ENCODE assay signal across 9 mouse cellular contexts in genomic region chr13:12072112-12072511, GRCm38 (mm10). TPM values are rescaled to one million over a fixed set of nuclear protein-coding genes. Genes with fewer than 3 reads are reported as not detected.
DNase-seq lines count a peak whose midpoint lies in the region; ATAC-seq lines count a peak whose summit lies in the region.
"Had no signal": no experiment of that assay in that cellular context is flagged by ENCODE, and none has a peak within 500 bp of the region (broad histone marks: within the 10 kb centered on the region; RNA-seq: fewer than 3 reads in every experiment).

No protein-coding gene starts in this region.

- no peak overlapping the region for H3K27ac ChIP-seq in limb, embryonic 12.5 days
- no peak overlapping the region for H3K27ac ChIP-seq in limb, embryonic 10.5 days
- peak overlapping the region; percentile 90 for H3K27ac ChIP-seq in brown adipose tissue, adult 24 weeks (replicated peaks; ENCODE audit: low read depth, low read length)
- no peak overlapping the region for H3K27ac ChIP-seq in midbrain, embryonic 12.5 days (replicated peaks)

- H3K9ac ChIP-seq in limb, embryonic 12.5 days (replicated peaks) = no peak overlapping the region
- no peak overlapping the region for H3K9ac ChIP-seq in midbrain, embryonic 12.5 days (replicated peaks)

- H3K4me1 ChIP-seq in limb, embryonic 12.5 days (replicated peaks) = peaks cover 11% of the 10 kb centered on the region
- H3K4me1 ChIP-seq in limb, embryonic 10.5 days = peaks cover 10% of the 10 kb centered on the region; the same call in 1 of the 2 replicates
- peaks cover 3% of the 10 kb centered on the region; the same call in 1 of the 2 replicates for H3K4me1 ChIP-seq in brown adipose tissue, adult 24 weeks (ENCODE audit: control insufficient read depth, insufficient read depth, insufficient read length, low read length)
- H3K4me1 ChIP-seq in midbrain, embryonic 12.5 days = peaks cover 11% of the 10 kb centered on the region

- H3K27me3 ChIP-seq in limb, embryonic 12.5 days = no peaks in the 10 kb centered on the region
- H3K27me3 ChIP-seq in limb, embryonic 10.5 days (ENCODE audit: low read depth, poor library complexity, severe bottlenecking) = no peaks in the 10 kb centered on the region
- H3K27me3 ChIP-seq in midbrain, embryonic 12.5 days = no peaks in the 10 kb centered on the region; the same call in 1 of the 2 replicates

- ATAC-seq in limb, embryonic 12.5 days (ENCODE audit: insufficient number of reproducible peaks, insufficient read depth, low FRiP score, low TSS enrichment, low read depth) = 0 out of 2 replicates have a peak, but pooled peaks have one; percentile 35
- peak; percentile 62 for ATAC-seq in midbrain, embryonic 12.5 days (ENCODE audit: low FRiP score, low read depth)

- WGBS in limb, embryonic 12.5 days = 27% methylated on average over 3 of the region's 3 CpGs
- WGBS in limb, embryonic 10.5 days = 53% methylated on average over 3 of the region's 3 CpGs
- WGBS in midbrain, embryonic 12.5 days = 25% methylated on average over 3 of the region's 3 CpGs

- peak; percentile 10 for DNase-seq in embryo, embryonic 10.5 days (ENCODE audit: low spot score)
- no peak for DNase-seq in embryo, embryonic 10 days (ENCODE audit: low spot score)
- DNase-seq in limb, embryonic 10.5 days (ENCODE audit: low spot score) = no peak
- no peak for DNase-seq in left cerebral cortex, postnatal 10 days (ENCODE audit: extremely low spot score in 1 of 2, low spot score in 2 of 2)
- DNase-seq in urinary bladder, postnatal 4 days (ENCODE audit: low spot score in 2 of 2) = no peak

- no peaks in the 10 kb centered on the region for H3K36me3 ChIP-seq in limb, embryonic 12.5 days
- no peaks in the 10 kb centered on the region for H3K36me3 ChIP-seq in limb, embryonic 10.5 days
- no peaks in the 10 kb centered on the region for H3K36me3 ChIP-seq in midbrain, embryonic 12.5 days

- intact Hi-C loops in left cerebral cortex, postnatal 10 days (cut with DNase I) = no loop called here

- H3K4me3 ChIP-seq in limb, embryonic 12.5 days (replicated peaks) = no peak overlapping the region
- no peak overlapping the region for H3K4me3 ChIP-seq in limb, embryonic 10.5 days
- H3K4me3 ChIP-seq in brown adipose tissue, adult 24 weeks (ENCODE audit: insufficient read depth, low read depth, low read length) = no peak overlapping the region
- no peak overlapping the region for H3K4me3 ChIP-seq in midbrain, embryonic 12.5 days
- H3K4me3 ChIP-seq: erythroblast, embryonic 14.5 days had no signal

- H3K4me2 ChIP-seq in limb, embryonic 12.5 days = no peak overlapping the region
- no peak overlapping the region for H3K4me2 ChIP-seq in midbrain, embryonic 12.5 days (replicated peaks)

- no peaks in the 10 kb centered on the region for H3K9me3 ChIP-seq in limb, embryonic 12.5 days
- H3K9me3 ChIP-seq in limb, embryonic 10.5 days (replicated peaks) = no peaks in the 10 kb centered on the region
- H3K9me3 ChIP-seq in midbrain, embryonic 12.5 days = no peaks in the 10 kb centered on the region

RNA-seq across cellular contexts. Expression of gene Ryr2, which starts 34.6 kb away (rescaled TPM):
- polyA plus RNA-seq in limb, embryonic 12.5 days (2016; fragmentation: Nextera tagmentation; extraction: Ambion mirVana) = 0.28 and 0.35 TPM in 2 replicates
- polyA plus RNA-seq in limb, embryonic 10.5 days (2016; fragmentation: Nextera tagmentation; extraction: Ambion mirVana) = 0.19 and 0.43 TPM in 2 replicates
- 1.2 and 2.0 TPM in 2 replicates for polyA plus RNA-seq in brown adipose tissue, adult 24 weeks (2012; ENCODE audit: insufficient read depth, insufficient read length, missing spikeins)
- 0.70 and 0.94 TPM in 2 replicates for polyA plus RNA-seq in midbrain, embryonic 12.5 days (2016; fragmentation: Nextera tagmentation; extraction: Ambion mirVana)
- total RNA-seq in left cerebral cortex, postnatal 10 days (2021) = 100 to 1,000 TPM; 132 to 134 TPM
- polyA plus RNA-seq: erythroblast, embryonic 14.5 days had no signal
